Mouse (Mus musculus) liver, embryonic 13.5 days (tissue): ENCODE measurements around the gene Ablim2. TPM values are rescaled to one million over a fixed set of nuclear protein-coding genes. Genes with fewer than 3 reads are reported as not detected.
A peak's percentile ranks its signal among the peaks of the same experiment; 100 is the strongest.

ENCODE experiments used
- ATAC-seq: fragments of 200-750 bp; cut with Nextera tagmentation; 2 replicates; pipeline ENCODE4 v1.8.0; 2017; ENCODE audit warnings: low read depth, mild to moderate bottlenecking, moderate number of reproducible peaks, moderate library complexity
- DNase-seq: peaks from one replicate; pipeline ENCODE4 v3.0.0; 2022
- H3K27ac ChIP-seq: fragments of 300-500 bp; sonication (generic); 2 replicates; pipeline ENCODE4 v1.5.1; 2015; ENCODE audit warnings: moderate library complexity, mild to moderate bottlenecking, inconsistent platforms
- H3K27me3 ChIP-seq: fragments of 300-500 bp; sonication (generic); 2 replicates; pipeline ENCODE4 v1.6.1; 2015; ENCODE audit warnings: mild to moderate bottlenecking, inconsistent platforms
- H3K36me3 ChIP-seq: fragments of 300-500 bp; sonication (generic); 2 replicates; pipeline ENCODE4 v1.6.1; 2015; ENCODE audit warnings: mild to moderate bottlenecking, inconsistent platforms
- H3K4me1 ChIP-seq: fragments of 300-500 bp; sonication (generic); replicated peaks from 2 replicates; pipeline ENCODE4 v1.6.1; 2015; ENCODE audit warnings: inconsistent platforms
- H3K4me2 ChIP-seq: fragments of 300-500 bp; sonication (generic); 2 replicates; pipeline ENCODE4 v1.6.1; 2015; ENCODE audit warnings: inconsistent platforms, mild to moderate bottlenecking, moderate library complexity
- H3K4me3 ChIP-seq: fragments of 300-500 bp; sonication (generic); replicated peaks from 2 replicates; pipeline ENCODE4 v1.5.1; 2015; ENCODE audit warnings: mild to moderate bottlenecking, inconsistent platforms
- H3K9ac ChIP-seq: fragments of 300-500 bp; sonication (generic); 2 replicates; pipeline ENCODE4 v1.6.1; 2015; ENCODE audit warnings: mild to moderate bottlenecking, inconsistent platforms
- H3K9me3 ChIP-seq: fragments of 300-500 bp; sonication (generic); replicated peaks from 2 replicates; pipeline ENCODE4 v1.6.1; 2016; ENCODE audit warnings: inconsistent platforms
- WGBS: fragments of 180-500 bp; shearing (Covaris S2); methylation state at CpG from one replicate; pipeline ENCODE4 v1.1.7; 2015; ENCODE audit not compliant: insufficient replicate concordance; 5-methylcytosine and 5-hydroxymethylcytosine counted together
- polyA plus RNA-seq: library from polyadenylated mRNA; unstranded; fragments of >200 nt; fragmentation: Nextera tagmentation; extraction: Ambion mirVana; gene quantifications from 2 replicates; pipeline ENCODE4 v1.2.1, GENCODE M21; 2015

Gene Ablim2
- 0.03 and 0.18 TPM in 2 replicates for polyA plus RNA-seq

DNA sequence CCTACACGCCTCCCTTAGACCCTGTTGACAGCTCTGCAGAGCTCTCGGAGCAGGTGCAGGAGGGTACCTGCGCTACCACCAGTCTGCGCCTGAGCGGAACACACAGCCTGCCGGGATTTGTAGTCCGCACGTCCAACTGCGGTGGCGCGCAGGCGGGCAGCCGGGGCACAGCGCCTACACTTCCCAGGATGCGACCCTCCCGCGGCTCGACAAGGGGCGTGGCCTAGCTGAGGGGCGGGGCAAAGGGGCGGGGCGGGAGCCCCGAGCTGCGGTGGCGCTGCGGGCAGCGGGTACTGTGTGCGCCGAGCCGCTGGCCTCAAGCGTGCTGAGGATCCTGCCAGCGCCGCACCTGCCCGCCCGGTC is at the start of gene Ablim2:
Ablim2 (plus strand) TSS at position 242 of the 363 bp plus-strand sequence.
- H3K9me3 ChIP-seq: no peaks in the 10 kb centered on the region
- peak within 1 kb of the TSS; percentile 89 for H3K4me2 ChIP-seq
- 2% methylated on average over 35 of the region's 35 CpGs for WGBS
- H3K27ac ChIP-seq: no peak within 1 kb of the TSS
- ATAC-seq: peak; percentile 90
- peak; percentile 74 for DNase-seq
- H3K36me3 ChIP-seq: no peaks in the 10 kb centered on the region
- peaks cover 56% of the 10 kb centered on the region for H3K27me3 ChIP-seq
- peak within 1 kb of the TSS; percentile 18 for H3K9ac ChIP-seq
- peaks cover 14% of the 10 kb centered on the region for H3K4me1 ChIP-seq
- H3K4me3 ChIP-seq: peak within 1 kb of the TSS; percentile 60

DNA sequence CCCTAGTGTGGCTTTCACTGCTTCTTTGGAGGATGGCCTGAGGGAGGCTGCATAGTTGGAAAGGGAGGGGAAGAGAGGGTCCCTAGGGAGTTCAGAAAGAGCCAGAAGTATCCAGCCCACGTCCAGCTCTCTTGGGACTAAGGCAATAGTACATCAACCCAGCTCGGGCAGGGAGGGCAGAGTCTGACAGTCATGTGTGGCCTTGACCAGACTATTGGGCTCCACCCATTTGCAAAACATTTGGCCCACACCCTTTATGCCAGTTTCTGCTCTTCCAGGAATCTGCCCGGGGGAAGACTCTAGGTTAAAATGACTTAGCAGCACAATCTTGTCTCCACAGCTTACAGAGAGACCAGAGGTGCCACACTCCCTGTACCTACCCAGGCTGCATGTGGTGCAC is 47.2 kb upstream of the Ablim2 start:
- Histone ChIP-seq H3K27ac (no peak overlapping the region), H3K27me3 (no peaks in the 10 kb centered on the region), H3K4me1 (no peaks in the 10 kb centered on the region), H3K4me3 (no peak overlapping the region), H3K36me3 (no peaks in the 10 kb centered on the region), H3K9me3 (no peaks in the 10 kb centered on the region), H3K9ac (no peak overlapping the region), H3K4me2 (no peak overlapping the region)
- DNase-seq (no peak), ATAC-seq (no peak)
- 51% methylated on average over 3 of the region's 3 CpGs for WGBS

DNA sequence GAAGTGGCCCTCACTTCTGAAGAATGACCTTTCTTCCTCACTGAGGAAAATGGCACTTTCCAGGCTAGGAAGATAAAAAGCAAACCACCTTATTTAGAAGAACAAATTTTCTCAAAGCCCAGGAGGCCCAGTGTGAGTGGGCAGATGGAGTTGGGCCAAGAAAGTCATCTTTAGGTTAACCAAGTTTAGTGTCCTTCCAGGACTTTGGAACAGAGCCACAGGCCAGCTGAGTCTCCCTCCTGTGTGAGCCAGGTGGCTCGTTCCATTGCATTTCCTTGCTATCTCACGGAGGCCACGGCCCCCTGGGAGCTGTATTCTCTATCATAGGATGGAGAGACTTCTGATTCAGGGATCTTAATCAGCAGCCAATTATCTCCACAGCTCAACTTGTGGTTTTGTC is 46.7 kb upstream of the Ablim2 start:
- WGBS: 45% methylated on average over 3 of the region's 3 CpGs
- no peak overlapping the region for H3K9ac ChIP-seq
- no peak for ATAC-seq

DNA sequence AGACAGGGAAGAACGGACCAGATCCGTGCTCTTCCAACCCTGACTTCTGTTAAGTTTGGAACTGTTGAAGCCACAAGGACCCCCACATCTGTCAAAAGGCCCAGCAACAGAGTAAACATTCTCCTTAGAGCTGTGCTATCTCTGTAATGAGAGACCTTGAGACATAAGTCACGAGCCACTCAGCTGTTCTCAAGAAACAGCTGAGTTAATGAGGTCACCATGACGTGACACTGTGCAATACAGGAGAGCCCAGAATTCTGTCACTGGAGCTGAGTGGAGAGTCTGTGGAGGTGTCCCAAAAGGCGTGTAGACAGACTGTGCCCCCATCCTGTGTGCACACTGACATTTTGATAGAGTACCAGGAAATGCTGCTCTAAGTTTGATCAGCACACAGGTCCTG is 45.2 kb upstream of the Ablim2 start:
- ATAC-seq: no peak

More for the DNA sequence above, 46.7 kb upstream of the Ablim2 start:
- H3K36me3 ChIP-seq: no peaks in the 10 kb centered on the region
- H3K9me3 ChIP-seq: no peaks in the 10 kb centered on the region
- no peaks in the 10 kb centered on the region for H3K27me3 ChIP-seq
- H3K27ac ChIP-seq: no peak overlapping the region
- no peak for DNase-seq
- no peaks in the 10 kb centered on the region for H3K4me1 ChIP-seq
- no peak overlapping the region for H3K4me2 ChIP-seq
- no peak overlapping the region for H3K4me3 ChIP-seq

DNA sequence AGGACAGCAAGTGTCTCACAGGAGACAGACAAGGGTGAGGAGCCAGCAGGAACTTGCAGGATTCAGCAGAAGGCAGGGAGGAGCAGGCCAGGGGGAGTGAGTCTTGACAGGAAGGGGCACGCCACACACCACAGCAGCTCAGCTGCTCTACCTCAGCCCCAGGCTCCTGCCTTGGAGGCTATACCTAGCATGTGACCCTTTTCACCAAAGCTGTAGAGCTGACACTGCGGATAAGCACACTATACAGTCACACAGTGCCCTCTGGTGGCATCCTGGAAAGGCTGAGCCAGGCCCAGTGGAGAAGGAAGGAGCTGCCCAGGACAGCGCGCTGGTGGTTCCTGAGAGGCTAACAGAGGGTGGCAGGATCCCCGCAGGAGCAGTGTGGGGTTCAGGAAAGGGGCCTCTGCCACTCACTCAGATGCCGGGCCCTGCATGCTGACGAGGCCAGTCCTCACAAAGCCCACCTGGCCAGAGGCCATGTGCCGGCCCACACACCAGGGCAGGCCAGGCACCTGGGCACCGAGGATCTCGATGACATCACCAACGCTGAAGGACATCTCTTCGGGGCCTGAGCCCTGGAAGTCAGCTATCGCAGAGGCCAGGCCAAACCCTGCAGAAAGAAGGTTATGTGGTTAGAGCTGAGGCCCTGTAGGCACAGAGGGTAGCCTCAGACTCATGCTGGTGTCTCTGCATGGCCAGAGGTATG is 43.9 kb upstream of the Ablim2 start:
- Histone ChIP-seq H3K9me3 (no peaks in the 10 kb centered on the region), H3K4me1 (no peaks in the 10 kb centered on the region), H3K4me2 (no peak overlapping the region), H3K27me3 (no peaks in the 10 kb centered on the region), H3K27ac (no peak overlapping the region), H3K4me3 (no peak overlapping the region), H3K36me3 (no peaks in the 10 kb centered on the region), H3K9ac (no peak overlapping the region)
- ATAC-seq (peak; percentile 45; the same call in 1 of the 2 replicates), DNase-seq (peak; percentile 28)
- WGBS: 47% methylated on average over 13 of the region's 13 CpGs

More for the DNA sequence above, 45.2 kb upstream of the Ablim2 start:
- 55% methylated on average over 5 of the region's 5 CpGs for WGBS
- H3K9ac ChIP-seq: no peak overlapping the region
- no peaks in the 10 kb centered on the region for H3K4me1 ChIP-seq
- no peak overlapping the region for H3K4me3 ChIP-seq
- H3K36me3 ChIP-seq: no peaks in the 10 kb centered on the region
- no peaks in the 10 kb centered on the region for H3K27me3 ChIP-seq
- no peak overlapping the region for H3K27ac ChIP-seq
- DNase-seq: no peak
- no peaks in the 10 kb centered on the region for H3K9me3 ChIP-seq
- no peak overlapping the region for H3K4me2 ChIP-seq

DNA sequence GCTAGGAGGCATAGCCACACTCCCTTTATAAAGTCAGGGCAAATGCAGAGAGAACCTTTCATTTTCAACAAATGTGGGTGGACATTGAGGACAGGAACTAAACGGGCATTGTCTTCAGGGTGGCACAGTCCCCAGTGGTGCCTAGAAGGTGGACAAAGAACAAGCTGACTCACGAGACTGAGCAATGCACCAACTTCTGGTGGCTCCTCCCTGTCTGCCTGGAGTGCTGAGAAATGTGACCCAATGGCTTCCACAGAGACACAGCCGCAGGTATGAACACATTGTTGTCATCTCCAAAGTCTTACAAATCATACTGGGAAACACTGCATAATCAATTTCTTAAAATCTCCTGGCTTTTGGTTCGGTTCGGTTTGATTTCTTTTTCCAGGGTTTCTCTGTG is 40.2 kb upstream of the Ablim2 start:
- WGBS: 56% methylated on average over 5 of the region's 5 CpGs
- DNase-seq (no peak), ATAC-seq (no peak)
- Histone ChIP-seq H3K4me3 (no peak overlapping the region), H3K27ac (no peak overlapping the region), H3K9me3 (no peaks in the 10 kb centered on the region), H3K36me3 (no peaks in the 10 kb centered on the region), H3K27me3 (no peaks in the 10 kb centered on the region), H3K4me1 (0 out of 2 replicates have a peak, but pooled peaks cover 1% of the 10 kb centered on the region), H3K9ac (no peak overlapping the region), H3K4me2 (no peak overlapping the region)

DNA sequence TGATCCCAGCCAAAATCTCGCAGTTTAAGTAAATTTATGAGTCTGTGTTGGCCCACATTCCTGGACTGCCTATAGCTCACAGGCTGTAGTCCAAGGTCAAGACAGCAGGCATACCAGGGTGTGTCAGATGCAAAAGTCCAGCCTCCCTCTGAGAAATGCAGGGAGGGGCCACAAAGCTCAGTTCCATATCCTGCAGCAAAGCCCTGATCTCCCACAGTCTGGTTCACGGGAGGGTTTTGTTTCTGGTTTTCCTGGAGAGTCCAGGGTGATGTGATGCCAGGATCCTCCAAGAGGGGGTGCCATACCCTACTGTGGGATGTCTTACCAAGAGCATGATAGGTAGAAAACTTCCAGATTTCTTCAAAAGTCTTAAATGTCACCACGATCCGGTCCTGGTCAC is 39.7 kb upstream of the Ablim2 start:
- H3K4me1 ChIP-seq: 0 out of 2 replicates have a peak, but pooled peaks cover 3% of the 10 kb centered on the region
- no peaks in the 10 kb centered on the region for H3K9me3 ChIP-seq
- no peaks in the 10 kb centered on the region for H3K27me3 ChIP-seq
- H3K27ac ChIP-seq: no peak overlapping the region
- DNase-seq (no peak), ATAC-seq (no peak)
- no peak overlapping the region for H3K9ac ChIP-seq
- H3K36me3 ChIP-seq: no peaks in the 10 kb centered on the region
- WGBS: 47% methylated on average over 4 of the region's 4 CpGs
- H3K4me2 ChIP-seq: no peak overlapping the region
- H3K4me3 ChIP-seq: no peak overlapping the region

DNA sequence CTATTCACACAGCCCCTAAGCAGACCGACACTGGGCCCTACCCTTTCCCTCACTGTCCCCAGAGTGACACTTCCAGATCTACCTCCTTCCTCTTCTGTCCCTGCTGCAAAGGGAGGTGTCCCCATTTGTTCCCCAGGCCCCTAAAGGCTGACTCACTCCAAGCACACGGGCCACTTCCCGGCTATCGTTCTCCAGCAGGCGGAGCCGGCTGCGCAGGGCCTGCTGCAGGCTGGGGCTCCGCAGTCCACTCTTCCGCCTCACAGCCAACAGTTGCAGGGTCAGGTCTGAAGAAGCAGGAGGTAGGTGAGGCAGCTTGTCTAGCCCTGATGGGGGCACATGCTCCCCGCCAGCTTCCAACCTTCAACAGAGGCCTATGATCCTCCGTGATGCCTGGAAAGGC is 38.9 kb upstream of the Ablim2 start:
- 68% methylated on average over 11 of the region's 11 CpGs for WGBS
- no peak for DNase-seq
- no peak overlapping the region for H3K4me3 ChIP-seq
- no peaks in the 10 kb centered on the region for H3K27me3 ChIP-seq
- H3K4me2 ChIP-seq: no peak overlapping the region
- no peak overlapping the region for H3K9ac ChIP-seq
- no peak overlapping the region for H3K27ac ChIP-seq
- no peaks in the 10 kb centered on the region for H3K9me3 ChIP-seq
- 0 out of 2 replicates have a peak, but pooled peaks cover 3% of the 10 kb centered on the region for H3K4me1 ChIP-seq
- ATAC-seq: no peak
- H3K36me3 ChIP-seq: no peaks in the 10 kb centered on the region

DNA sequence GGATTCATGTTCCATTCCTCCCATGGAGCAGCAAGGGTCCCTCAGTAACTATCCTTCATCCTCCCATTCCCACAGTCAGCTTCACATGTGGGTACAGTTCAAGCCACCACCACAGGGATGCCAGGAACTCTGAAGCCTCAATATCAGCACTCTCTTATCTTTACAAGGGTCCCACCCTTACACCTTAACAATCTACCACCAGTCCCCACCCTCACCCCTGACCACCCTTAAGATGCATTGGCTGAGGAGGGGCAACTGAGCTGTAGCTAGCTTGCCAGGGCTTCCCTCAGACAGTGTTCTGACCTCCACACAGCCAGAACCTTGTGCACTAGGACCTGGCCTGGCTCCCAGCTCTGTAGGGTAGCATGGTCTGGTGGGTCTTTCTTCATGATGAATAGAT is 38.3 kb upstream of the Ablim2 start:
- no peak overlapping the region for H3K27ac ChIP-seq
- H3K27me3 ChIP-seq: no peaks in the 10 kb centered on the region
- H3K4me2 ChIP-seq: no peak overlapping the region
- no peaks in the 10 kb centered on the region for H3K9me3 ChIP-seq
- 0 out of 2 replicates have a peak, but pooled peaks cover 3% of the 10 kb centered on the region for H3K4me1 ChIP-seq
- ATAC-seq (no peak), DNase-seq (no peak)
- H3K4me3 ChIP-seq: no peak overlapping the region
- H3K9ac ChIP-seq: no peak overlapping the region
- H3K36me3 ChIP-seq: no peaks in the 10 kb centered on the region

DNA sequence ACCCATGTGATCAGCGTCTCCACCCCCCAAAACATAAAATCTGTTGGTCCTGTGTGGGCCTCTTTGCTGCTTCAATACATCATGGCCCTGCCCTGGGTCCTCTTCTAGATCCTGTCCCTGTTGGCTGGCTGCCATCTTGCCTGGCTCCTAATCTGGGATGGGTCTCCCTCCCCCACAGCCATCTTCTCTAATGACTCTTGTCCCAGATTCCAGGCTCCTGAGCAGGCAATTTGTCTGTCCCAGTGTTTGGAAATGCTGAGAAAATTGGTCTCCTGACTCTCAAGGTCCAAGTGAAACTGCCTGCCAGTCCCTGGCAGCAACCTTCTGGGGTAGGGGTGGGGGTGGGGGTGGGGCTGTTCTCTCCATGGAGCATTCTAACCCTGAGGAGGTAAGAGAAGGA is 37.8 kb upstream of the Ablim2 start:
- no peaks in the 10 kb centered on the region for H3K36me3 ChIP-seq
- H3K27me3 ChIP-seq: no peaks in the 10 kb centered on the region
- H3K27ac ChIP-seq: no peak overlapping the region
- H3K9ac ChIP-seq: no peak overlapping the region
- 56% methylated on average over 1 of the region's 1 CpGs for WGBS
- DNase-seq (no peak), ATAC-seq (no peak)
- H3K4me3 ChIP-seq: no peak overlapping the region
- H3K4me2 ChIP-seq: no peak overlapping the region
- 0 out of 2 replicates have a peak, but pooled peaks cover 3% of the 10 kb centered on the region for H3K4me1 ChIP-seq
- no peaks in the 10 kb centered on the region for H3K9me3 ChIP-seq

DNA sequence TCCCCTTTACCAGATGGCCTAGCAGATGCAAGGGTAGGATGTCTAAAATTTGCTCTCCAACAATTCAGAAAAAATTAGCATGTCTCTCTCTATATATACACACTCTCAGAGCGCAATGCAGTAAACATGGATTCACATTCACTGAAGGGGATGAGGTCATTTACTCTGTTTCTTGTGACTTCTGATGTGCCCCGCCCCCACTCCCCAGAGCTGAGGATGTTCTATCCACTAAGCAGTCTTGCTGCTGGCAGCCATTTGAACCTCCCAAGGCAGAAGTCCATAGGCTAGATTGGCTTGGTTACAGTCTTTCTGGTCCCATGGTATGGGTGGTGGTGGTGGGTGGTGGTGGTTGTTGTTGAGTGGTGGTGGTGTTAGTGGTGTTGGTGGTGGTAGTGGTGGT is 35.7 kb upstream of the Ablim2 start:
- Histone ChIP-seq H3K4me1 (0 out of 2 replicates have a peak, but pooled peaks cover 3% of the 10 kb centered on the region), H3K4me3 (no peak overlapping the region), H3K9me3 (no peaks in the 10 kb centered on the region), H3K4me2 (no peak overlapping the region), H3K36me3 (no peaks in the 10 kb centered on the region), H3K9ac (no peak overlapping the region), H3K27ac (no peak overlapping the region), H3K27me3 (no peaks in the 10 kb centered on the region)
- DNase-seq (no peak), ATAC-seq (no peak)
- whole genome bisulfite sequencing: 65% methylated on average over 2 of the region's 2 CpGs

DNA sequence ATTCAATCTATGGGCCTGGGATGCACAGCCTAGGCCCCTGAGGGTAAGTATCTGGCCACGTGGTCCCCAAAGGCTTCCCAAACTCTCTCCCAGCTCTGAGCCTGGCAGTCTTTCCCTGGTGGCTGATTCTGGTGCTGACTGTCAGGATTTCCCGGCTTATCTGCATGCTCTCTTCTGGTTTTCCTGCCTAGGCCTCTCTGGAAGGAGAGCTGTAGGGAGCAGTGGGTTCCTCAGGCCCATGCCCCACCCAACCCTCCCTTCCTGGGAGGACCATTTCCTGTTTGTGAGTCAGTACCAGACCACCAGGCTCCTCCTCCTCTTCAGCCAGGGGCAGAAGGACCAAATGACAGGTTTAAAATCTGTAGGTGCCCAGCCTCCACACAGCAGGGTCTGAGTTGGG is 35.0 kb upstream of the Ablim2 start:
- no peak overlapping the region for H3K4me2 ChIP-seq
- DNase-seq: no peak
- H3K9me3 ChIP-seq: no peaks in the 10 kb centered on the region
- H3K9ac ChIP-seq: no peak overlapping the region
- WGBS: 10% methylated on average over 2 of the region's 2 CpGs
- H3K27ac ChIP-seq: peak overlapping the region; percentile 50; the same call in 1 of the 2 replicates
- H3K27me3 ChIP-seq: no peaks in the 10 kb centered on the region
- no peak overlapping the region for H3K4me3 ChIP-seq
- ATAC-seq: peak; percentile 68
- H3K36me3 ChIP-seq: no peaks in the 10 kb centered on the region
- H3K4me1 ChIP-seq: 0 out of 2 replicates have a peak, but pooled peaks cover 3% of the 10 kb centered on the region
